Mouse (Mus musculus) lung, postnatal 4 days (tissue): Measurements from ENCODE around the gene Magix.
A peak's percentile ranks its signal among the peaks of the same experiment; 100 is the strongest.
"Not testable (repeated sequence)": the region's sequence is repeated elsewhere in the genome, so short reads cannot be mapped to it uniquely, and the experiment has no call there.

Experiments
- DNase-seq, 2 experiments: peaks; one replicate each; pipeline ENCODE4 v3.0.0; 2021

The Magix gene

GRCm38 (mm10) chrX:7680864-7681263 is at the start of gene Magix:
Gene Magix, minus strand, starts transcription at chrX:7681251.
- peak in 1 of 2 experiments; percentile 37 for DNase-seq

- no peak for DNase-seq
These were observed 47.8 kb upstream of the Magix start for GRCm38 (mm10) chrX:7728922-7729265.

- peak; percentile 78 to 87 for DNase-seq
These were observed 47.3 kb upstream of the Magix start, which contains the start of gene Praf2 for GRCm38 (mm10) chrX:7728215-7728921. Gene Praf2, plus strand, starts transcription at chrX:7728439.

- peak in 1 of 2 experiments; percentile 31 for DNase-seq
These were observed 46.1 kb upstream of the Magix start for GRCm38 (mm10) chrX:7727176-7727575.

- no peak for DNase-seq
These were observed 44.8 kb upstream of the Magix start for GRCm38 (mm10) chrX:7725841-7726240.

GRCm38 (mm10) chrX:7724135-7724534 is 43.1 kb upstream of the Magix start:
- DNase-seq = peak in 1 of 2 experiments; percentile 60

- DNase-seq = no peak
These were observed 41.6 kb upstream of the Magix start for GRCm38 (mm10) chrX:7722691-7723090.

GRCm38 (mm10) chrX:7722282-7722611 is 41.2 kb upstream of the Magix start:
- DNase-seq = no peak

- DNase-seq = peak; percentile 74 to 81
These were observed 40.6 kb upstream of the Magix start, which contains the start of gene Gm45208 for GRCm38 (mm10) chrX:7721514-7722281. Gene Gm45208, plus strand, starts transcription at chrX:7722245.

- not testable (repeated sequence) for DNase-seq
These were observed 35.0 kb upstream of the Magix start for GRCm38 (mm10) chrX:7716058-7716457.

GRCm38 (mm10) chrX:7714135-7714899 is 33.3 kb upstream of the Magix start, which contains the start of gene Wdr45:
Gene Wdr45, plus strand, starts transcription at chrX:7714333.
- peak; percentile 93 to 97 for DNase-seq

- not testable (repeated sequence) for DNase-seq
These were observed 32.7 kb upstream of the Magix start for GRCm38 (mm10) chrX:7713764-7714134.

- peak; percentile 86 to 89 for DNase-seq
These were observed 15.9 kb upstream of the Magix start, which contains the start of gene Gpkow for GRCm38 (mm10) chrX:7696954-7697381. Gene Gpkow, plus strand, starts transcription at chrX:7697131.

GRCm38 (mm10) chrX:7696520-7696919 is 15.5 kb upstream of the Magix start:
- DNase-seq = no peak

GRCm38 (mm10) chrX:7692862-7693261 is 11.8 kb upstream of the Magix start:
- DNase-seq = peak in 1 of 2 experiments; percentile 34

- DNase-seq = peak in 1 of 2 experiments; percentile 34
These were observed 9.4 kb upstream of the Magix start for GRCm38 (mm10) chrX:7690486-7690885.

GRCm38 (mm10) chrX:7688321-7688720 is 7.3 kb upstream of the Magix start:
- DNase-seq = no peak

GRCm38 (mm10) chrX:7680057-7680412 is 1.0 kb downstream of the Magix start:
- DNase-seq = no peak

- peak; percentile 92 to 95 for DNase-seq
These were observed 1.5 kb downstream of the Magix start for GRCm38 (mm10) chrX:7679405-7680056.

GRCm38 (mm10) chrX:7678986-7679385 is 2.1 kb downstream of the Magix start:
- no peak for DNase-seq

GRCm38 (mm10) chrX:7675001-7675380 is 6.1 kb downstream of the Magix start:
- no peak for DNase-seq

- DNase-seq = peak; percentile 26 to 38
These were observed 6.6 kb downstream of the Magix start for GRCm38 (mm10) chrX:7674284-7675000.
